Mouse (Mus musculus) lung, postnatal 4 days (tissue): ENCODE results near the gene Traf6.
A peak's percentile ranks its signal among the peaks of the same experiment; 100 is the strongest.
"Not testable (repeated sequence)": the region's sequence is repeated elsewhere in the genome, so short reads cannot be mapped to it uniquely, and the experiment has no call there.

Experiments used
- DNase-seq, 2 experiments: peaks; one replicate each; pipeline ENCODE4 v3.0.0; 2021

Gene Traf6

DNA sequence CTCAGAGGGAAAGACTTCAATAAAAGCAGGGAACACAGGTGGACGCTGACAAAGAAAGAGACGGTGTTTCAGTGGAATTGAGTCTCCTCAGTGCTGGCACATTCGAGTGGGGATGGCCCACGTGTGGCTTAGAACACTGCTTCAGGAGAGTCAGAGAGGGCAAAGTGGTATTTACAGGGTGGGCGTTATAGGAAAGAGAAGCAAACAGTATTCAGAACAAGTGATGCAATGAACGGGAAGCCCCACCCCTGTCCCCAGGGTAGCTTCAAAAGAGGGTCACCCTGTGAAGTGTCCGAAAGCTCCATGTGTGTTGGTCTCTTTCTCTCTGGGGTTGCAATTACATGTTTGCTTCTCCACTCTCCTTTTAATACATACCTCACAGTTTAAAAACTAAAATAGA is 17.4 kb downstream of the Traf6 start:
- DNase-seq = no peak

DNA sequence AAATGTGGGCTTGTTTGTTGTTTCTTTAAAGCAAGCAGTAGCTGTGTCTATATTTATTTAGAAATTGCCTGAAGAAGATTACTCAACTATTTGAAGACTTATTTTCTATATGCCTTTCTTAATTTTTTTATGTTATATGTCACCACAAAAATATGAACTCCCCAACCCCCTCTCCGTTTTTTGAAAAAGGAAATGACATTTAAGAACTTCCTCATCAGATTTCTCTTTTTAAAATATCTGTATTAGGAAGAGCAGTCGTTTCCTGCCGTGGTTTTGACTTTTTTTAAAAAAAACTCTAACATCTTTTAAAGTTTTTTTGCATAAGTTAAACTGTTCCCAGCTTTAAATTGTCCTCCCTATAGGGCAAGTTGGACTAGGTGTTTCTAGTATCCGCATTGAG is 21.1 kb downstream of the Traf6 start:
- no peak for DNase-seq

DNA sequence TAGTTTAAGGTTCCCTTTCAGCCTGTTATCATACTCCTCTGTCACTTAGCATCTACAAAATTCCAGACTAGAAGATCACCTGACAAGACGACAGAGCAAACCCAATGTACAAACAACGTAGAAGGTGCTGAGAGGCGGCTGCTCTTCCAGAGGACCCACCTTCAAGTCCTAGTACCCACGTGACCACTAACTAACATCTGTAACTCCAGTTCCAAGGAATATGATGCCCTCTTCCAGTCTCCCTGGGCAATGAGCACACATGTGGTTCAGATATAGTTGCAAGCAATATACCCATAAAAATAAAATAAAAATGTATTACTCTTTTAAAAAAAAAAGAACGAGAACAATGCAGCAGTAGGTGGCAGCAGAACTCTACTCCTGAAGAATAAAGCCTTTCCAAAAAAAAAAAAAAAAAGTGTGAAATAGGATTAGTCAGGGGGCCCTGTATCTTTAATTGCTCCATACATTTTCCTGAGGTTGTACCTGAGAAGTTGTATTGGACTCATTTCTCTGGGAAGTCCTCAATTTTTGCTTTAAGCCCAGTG is 27.8 kb downstream of the Traf6 start:
- DNase-seq = no peak

DNA sequence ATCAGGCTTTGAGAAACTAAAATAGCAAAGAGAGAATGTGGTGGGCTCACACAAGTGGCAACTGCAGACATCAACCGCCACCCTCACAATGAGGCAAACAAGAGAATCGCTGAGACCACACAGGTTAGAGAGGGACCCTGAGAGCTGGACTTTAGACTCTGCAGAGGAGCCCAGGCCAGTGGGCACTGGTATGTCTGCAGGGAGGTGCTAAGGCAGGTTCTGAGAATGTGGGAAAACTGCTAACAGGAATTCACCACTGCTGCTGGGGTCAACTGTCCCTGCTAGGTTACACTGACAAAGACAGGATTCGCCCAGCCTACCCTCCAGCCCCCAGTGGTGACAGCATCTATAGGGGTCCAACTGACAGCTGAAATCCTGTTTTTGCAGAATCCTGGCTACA is 33.4 kb downstream of the Traf6 start:
- no peak for DNase-seq

DNA sequence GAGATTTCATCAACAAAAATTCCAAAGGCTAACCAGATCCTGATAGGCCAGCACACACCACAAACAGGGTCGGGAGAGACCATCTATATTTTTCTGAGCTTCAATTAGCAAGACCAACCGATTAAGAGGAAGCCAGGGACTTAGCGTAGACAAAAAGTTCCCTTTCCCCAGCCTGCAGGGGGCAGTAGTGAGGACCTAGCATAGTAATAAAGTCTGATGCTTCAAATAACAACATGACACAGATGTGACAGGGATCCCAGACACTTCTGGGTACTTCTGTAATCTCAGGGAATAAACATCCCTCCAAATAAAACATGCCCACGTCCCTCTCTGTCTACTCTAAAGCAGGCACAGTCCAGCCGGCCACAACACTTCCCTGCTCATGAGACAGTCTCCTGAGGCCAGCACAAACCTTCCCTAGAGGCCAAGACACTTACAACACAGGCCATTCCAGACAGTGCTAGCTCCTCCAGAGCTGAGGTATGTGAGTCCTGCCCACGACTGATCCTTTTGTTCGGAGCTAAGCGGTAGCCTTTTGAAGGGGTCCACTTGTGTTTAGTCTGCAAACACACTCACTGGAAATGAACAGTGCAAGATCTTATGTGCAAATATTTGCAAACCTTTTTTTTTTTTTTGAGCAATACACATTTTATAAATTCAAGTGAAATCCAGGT is 37.6 kb downstream of the Traf6 start:
- DNase-seq = peak; percentile 80 to 81

DNA sequence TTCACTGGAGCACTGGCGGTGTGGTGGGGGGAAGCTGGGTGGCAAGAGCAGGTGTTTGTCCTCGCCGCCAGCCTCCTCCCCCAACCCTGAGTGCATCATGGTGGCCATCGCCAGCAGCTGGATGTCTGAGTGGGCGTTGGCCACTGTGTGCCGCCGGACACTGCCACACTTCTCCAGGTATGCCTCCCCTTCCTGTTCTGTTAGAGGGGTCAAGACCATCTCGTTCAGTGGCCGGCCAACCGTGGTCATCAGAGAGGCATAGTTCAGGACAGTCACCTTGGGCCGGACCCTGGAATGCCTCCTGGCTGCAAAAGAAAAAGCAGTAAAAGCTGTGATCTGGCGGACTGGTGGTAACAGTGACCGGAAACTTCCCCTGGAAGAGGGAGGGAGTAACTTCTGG is 38.9 kb downstream of the Traf6 start:
- DNase-seq = no peak

DNA sequence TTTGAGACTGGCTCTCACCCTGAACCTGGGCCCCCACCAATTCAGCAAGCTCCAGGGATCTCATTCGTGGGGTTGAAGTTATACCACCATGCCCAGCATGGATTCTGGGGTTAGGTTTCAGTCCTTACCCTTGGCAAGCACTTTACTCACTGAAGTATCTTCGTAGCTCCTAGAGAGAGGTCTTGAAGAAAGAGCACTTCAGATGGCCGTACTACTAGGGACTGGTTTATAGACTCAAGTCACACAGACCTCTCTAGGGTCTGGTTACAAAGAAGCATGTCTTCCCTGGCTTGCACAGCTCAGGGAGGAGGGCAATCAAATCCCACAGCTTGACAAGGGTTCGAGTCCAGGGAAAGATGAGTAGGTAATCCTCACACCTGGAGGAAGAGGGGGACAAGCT is 43.6 kb downstream of the Traf6 start:
- DNase-seq = no peak

DNA sequence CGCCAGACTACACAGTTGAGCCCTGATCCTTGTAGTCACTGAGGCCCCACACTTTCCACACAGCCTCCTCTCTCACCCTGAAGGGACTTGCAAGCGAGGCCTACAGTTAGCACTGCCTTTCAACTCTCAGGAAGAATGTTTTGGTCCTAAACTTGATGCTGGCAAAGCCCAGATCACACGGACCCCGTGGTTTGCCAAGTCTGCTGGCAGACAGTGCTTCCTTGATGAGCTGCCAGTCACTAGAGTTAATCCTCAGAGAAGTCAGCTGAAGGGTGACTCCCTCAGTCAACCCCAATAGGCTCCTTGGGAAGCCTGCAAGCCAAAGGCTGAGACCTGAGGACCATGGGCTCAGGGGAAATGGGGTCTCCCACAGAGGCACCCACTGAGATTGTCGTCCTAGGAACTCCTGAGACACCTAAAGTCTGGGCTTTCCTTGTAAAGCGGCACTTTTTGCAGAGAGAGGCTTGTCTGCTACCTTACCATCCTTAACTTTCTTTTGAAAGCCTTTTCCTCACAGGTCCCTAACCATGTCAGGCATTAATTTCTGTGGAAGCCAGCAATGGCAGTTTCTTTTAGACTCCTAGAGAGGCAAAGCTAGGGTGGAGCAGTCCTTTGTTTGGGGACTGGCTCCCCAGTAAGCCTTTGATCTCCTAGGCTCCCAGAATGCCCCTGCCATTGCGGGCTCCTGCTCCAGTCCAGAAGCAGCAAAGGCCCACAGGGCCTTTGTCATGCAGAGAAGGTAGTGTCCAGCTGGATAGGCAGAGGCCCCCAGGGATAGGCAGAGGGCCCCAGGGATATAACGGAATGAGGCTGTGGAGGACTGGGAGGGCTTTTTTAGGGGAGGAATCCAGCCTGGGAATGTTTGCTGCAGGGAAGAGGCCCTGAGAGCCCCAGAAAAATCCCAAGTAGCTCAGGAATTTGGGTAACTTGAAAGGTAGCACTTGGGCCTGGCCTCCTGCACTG is 44.4 kb downstream of the Traf6 start:
- DNase-seq = peak in 1 of 2 experiments; percentile 62

DNA sequence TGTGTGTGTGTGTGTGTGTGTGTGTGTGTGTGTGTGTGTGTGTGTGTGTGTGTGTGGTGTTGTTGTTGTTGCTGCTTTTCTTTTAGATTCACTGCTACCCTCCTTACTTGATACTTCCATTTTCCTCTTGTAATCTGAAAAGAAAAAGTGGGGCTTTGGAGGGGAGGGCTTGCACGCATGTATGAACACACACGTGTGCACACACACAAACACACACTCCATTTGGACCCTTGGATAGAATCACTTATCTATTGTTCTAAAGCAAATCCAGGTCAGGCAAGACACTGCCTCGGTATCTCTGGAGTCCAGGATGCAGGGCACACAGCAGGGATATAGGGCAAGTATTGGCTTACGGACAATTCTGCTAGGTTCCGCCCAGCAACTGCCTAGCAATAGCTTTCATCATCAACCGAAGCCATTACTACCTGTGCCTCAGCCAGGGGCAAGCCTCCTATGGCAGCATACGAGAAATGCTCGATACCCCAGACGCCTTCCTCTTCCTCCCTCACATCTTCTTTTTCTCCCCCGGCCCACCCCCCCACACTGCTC is 45.2 kb downstream of the Traf6 start:
- DNase-seq = no peak

DNA sequence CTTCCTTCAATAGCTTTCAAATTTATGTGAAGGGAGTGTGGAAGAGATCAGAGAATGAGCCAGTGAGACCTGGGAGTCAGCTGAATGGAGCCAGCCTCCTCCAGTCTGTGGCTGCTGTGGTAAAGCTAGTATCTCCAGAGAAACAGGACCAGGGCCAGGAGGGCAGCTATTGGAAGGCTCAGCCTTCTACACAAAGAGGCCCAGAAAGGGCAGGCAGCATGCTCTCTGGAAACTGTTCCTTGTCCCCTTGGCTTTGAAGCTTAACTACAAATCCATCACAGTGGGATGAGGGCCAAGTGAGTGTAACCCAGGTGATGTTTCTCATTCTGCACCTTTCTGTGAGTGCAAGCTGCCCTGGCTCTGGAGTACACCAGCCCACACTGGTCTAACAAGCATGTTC is 49.6 kb downstream of the Traf6 start:
- no peak for DNase-seq

DNA sequence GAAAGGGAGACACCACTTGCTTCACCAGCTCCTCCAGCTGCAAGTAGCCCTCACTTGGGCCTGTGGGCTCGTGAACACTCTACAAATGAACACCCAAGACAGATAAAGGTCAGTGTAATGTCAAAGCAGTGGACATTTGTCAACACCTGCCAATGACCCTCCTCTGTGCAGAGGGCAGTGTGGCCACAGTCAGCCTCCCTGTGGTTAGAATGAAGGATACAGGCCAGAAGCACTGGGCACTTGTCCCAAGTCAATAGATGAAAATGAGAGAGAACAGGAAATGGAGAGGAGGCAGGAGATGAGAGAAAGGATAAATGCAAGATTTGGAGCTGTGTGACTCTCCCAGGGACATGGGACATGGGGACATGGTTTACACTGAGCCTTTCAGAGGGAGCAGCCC is 51.2 kb downstream of the Traf6 start:
- no peak for DNase-seq

DNA sequence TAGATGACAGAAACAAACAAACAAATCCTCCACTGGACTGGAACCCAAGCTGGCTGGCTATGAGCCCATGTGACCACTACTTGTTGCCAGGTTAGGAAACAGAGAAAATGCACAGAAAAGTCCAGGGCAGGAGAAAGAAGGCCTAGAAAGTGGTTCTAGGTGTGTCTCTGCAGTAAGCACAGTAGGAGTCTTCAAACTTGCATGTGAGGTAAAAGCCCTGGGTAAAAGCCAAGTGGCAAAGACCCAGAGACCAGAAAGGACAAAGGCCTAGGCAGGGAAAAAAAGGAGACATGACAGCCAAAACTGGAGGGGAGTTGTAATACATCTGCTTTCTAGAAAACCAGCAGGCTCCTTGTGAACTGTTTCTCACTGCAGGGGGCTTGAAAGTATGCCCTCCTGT is 52.7 kb downstream of the Traf6 start:
- no peak for DNase-seq

DNA sequence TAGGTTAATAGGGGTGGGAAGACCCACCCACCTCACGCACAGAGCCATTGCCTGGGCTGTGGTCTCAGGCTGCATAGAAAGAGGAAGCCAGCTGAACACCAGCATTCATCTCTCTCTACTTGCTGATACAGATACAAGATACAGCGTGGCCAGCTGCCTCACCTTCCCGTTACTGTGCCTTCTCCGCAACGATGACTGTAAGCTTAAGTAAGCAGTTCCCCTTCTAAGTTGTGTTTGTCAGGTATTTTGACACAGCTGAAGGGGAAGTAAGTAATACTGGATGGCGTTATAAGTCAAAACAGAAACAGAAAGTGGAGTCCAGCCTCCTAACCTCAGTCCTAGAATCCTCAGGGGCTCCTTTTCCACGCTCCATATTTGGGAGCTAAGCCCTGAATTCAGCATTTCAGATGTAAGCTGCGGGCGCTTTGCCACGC is 54.6 kb downstream of the Traf6 start:
- DNase-seq = no peak

DNA sequence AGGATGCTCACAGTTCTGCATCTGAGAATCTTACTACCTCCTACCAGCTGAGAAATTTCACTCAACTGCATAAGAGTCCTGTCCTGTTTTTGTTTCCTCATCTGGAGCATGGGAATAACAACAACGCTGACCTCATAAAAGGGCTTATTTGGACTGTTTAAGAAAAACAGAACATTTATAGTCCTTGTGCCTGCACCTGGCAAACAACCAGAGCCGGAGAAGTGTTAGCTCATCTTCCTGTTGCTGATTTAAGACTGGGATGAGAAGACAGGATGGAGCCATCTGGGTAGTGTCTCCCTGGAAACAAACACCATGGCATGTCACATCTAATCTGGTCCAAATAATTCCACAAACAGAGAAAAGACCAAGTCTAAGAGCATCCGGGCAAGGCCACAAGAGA is 55.3 kb downstream of the Traf6 start:
- DNase-seq = peak; percentile 45 to 67

DNA sequence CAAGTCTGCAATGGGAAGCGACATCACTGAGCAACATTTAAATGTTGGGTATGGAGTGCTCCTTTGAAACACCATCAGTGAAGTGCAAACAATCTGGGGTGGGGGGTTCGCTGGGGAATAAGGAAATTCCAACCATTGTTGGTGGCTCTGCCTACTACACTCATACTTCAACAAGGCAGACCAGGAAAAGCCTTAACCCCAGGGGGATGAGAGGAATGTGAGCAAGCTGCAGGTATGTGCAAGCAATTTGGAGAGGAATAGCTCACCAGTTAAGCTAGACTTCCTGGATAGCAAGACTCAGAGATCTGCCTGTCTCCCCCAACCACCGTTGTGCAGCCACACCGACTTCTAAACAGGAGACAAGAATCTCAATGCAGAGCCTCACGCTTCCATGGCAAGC is 61.7 kb downstream of the Traf6 start:
- peak in 1 of 2 experiments; percentile 38 for DNase-seq

DNA sequence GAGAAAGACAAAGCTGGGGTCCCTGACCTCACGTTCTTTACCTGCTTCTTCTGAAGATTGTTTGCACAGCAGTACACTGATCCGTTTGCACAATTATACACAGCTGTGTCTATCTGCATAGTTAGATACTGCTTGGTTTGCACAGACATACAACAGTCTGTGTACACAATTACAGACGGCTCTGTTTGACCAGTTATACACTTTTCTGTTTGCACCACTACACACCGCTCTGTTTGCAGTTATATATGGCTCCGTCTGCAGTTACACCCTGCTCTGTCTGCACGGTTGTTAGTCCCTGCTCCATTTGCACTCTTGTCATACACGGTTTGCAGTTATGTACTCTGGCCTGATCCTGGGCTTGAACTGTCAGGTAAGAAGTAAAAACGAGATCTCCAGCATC is 63.4 kb downstream of the Traf6 start:
- DNase-seq = no peak

DNA sequence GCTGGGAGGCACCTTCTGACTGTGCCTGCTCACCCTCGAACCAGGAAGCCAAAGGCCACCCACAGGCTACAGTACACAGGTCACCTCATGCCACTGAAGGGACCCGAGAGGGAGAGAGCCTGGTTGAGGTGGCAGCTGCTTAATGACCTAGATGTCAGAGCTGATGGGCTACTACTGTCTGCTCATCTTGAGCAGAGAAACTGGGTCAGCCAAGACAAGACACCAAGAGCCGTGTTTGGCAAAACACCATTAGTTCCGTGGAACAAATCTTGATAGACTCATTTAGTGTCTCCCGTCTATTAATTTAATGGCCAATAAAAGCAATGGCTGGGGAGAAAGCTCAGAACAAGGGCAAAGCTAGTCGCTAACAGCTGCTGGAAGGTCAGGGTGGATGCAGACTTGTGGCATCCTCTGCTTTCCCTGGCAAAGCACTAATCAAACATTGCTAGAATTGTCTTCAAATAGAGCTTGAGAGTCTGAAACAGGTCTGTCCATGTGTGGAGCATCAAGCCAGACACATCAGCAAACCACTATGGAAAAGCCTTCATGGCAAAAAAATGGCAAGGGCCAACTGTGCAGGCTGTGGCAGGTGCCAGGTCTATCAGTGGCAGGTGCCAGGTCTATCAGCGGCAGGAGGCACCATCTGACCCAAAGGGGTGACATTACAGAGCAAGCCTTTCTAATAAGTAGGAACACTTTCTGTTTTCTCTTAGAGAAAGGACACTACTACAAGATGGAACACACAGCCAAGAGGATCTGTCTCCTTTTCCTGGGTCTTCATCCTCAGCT is 64.0 kb downstream of the Traf6 start:
- no peak for DNase-seq

DNA sequence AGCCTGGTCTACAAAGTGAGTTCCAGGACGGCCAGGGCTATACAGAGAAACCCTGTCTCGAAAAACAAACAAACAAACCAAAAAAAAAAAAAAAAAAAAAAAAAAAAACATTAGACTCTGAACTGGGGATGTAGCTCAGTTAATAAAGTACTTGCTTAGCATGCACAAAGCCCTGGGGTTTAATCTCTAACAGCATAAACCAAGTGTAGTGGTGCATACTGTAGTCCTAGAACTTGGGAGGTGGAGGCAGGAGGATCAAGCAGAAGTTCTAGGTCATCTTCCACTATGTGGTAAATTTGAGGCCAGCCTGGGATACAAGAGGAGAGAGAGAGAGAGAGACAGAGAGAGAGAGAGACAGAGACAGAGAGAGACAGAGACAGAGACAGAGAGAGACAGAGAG is 67.4 kb downstream of the Traf6 start:
- not testable (repeated sequence) for DNase-seq

DNA sequence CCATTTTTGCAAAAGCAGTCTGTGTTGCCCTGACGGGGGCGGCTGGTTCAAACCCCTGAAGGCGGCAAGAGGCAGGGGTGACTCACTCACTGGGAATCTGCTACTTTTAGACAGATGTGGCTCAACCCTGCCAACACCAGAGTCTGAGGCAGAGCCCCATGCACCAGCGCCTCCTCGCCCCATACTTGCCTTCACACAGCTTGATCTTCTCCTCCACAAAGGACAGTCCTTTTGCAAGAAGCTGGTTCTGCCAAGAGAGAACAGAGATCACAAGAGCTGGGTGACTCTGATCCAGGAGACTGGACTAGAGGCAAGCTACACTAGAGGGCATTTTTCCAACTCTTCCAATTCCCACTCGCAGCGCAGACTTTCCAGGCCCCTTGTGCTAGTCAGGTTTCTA is 68.3 kb downstream of the Traf6 start:
- DNase-seq = peak in 1 of 2 experiments; percentile 77
